Mouse (Mus musculus) monocyte, adult 5-6 weeks (primary cell): ENCODE measurements around the gene Mpp6. TPM values are rescaled to one million over a fixed set of nuclear protein-coding genes. Genes with fewer than 3 reads are reported as not detected.

Source experiments
- ATAC-seq: fragments of 153-309, 156-312 bp; replicated peaks from 2 replicates; pipeline ENCODE4 v1.8.0; 2017; ENCODE audit warnings: mild to moderate bottlenecking; ENCODE audit not compliant: low TSS enrichment, insufficient number of reproducible peaks, severe bottlenecking, poor library complexity, low FRiP score
- total RNA-seq: library from RNA; stranded (forward); fragments of 200-1000, 200-491, 200-594 nt; gene quantifications from 3 replicates; pipeline ENCODE4 v1.2.3, GENCODE M21; 2017

Gene Mpp6
- 63.6 to 87.6 TPM (median 74.6 TPM) in 3 replicates for total RNA-seq

GRCm38 (mm10) chr6:50109757-50110378 lies at the start of gene Mpp6:
Mpp6 (plus strand) TSS chr6:50110241.
- no peak for ATAC-seq

GRCm38 (mm10) chr6:50066172-50066571 lies 43.9 kb upstream of the Mpp6 start:
- no peak for ATAC-seq

GRCm38 (mm10) chr6:50068490-50068889 lies 41.6 kb upstream of the Mpp6 start:
- ATAC-seq, result no peak

- ATAC-seq, result no peak
Observed at GRCm38 (mm10) chr6:50075248-50075647, 34.8 kb upstream of the Mpp6 start.

GRCm38 (mm10) chr6:50076473-50076872 lies 33.6 kb upstream of the Mpp6 start:
- ATAC-seq, result no peak

GRCm38 (mm10) chr6:50080431-50080830 lies 29.6 kb upstream of the Mpp6 start:
- no peak for ATAC-seq

- no peak for ATAC-seq
Observed at GRCm38 (mm10) chr6:50085206-50085605, 24.8 kb upstream of the Mpp6 start.

- ATAC-seq, result no peak
Observed at GRCm38 (mm10) chr6:50089333-50089732, 20.7 kb upstream of the Mpp6 start.

- ATAC-seq, result no peak
Observed at GRCm38 (mm10) chr6:50090221-50090620, 19.8 kb upstream of the Mpp6 start.

- ATAC-seq, result no peak
Observed at GRCm38 (mm10) chr6:50091462-50092154, 18.4 kb upstream of the Mpp6 start.

GRCm38 (mm10) chr6:50109201-50109756 lies 762 bp upstream of the Mpp6 start:
- no peak for ATAC-seq

- no peak for ATAC-seq
Observed at GRCm38 (mm10) chr6:50110379-50110941, 419 bp downstream of the Mpp6 start.

GRCm38 (mm10) chr6:50111111-50111655 lies 1.1 kb downstream of the Mpp6 start:
- no peak for ATAC-seq

GRCm38 (mm10) chr6:50112775-50113174 lies 2.7 kb downstream of the Mpp6 start:
- peak; percentile 70; the same call in 1 of the 2 replicates for ATAC-seq

- ATAC-seq, result peak; percentile 80
Observed at GRCm38 (mm10) chr6:50114280-50114679, 4.2 kb downstream of the Mpp6 start.

GRCm38 (mm10) chr6:50120931-50121330 lies 10.9 kb downstream of the Mpp6 start:
- no peak for ATAC-seq

GRCm38 (mm10) chr6:50122835-50123234 lies 12.8 kb downstream of the Mpp6 start:
- ATAC-seq, result no peak

- ATAC-seq, result no peak
Observed at GRCm38 (mm10) chr6:50124197-50124596, 14.2 kb downstream of the Mpp6 start.

GRCm38 (mm10) chr6:50126331-50126730 lies 16.3 kb downstream of the Mpp6 start:
- no peak for ATAC-seq
